Mouse (Mus musculus): ENCODE results near the gene Spc24. TPM values are rescaled to one million over a fixed set of nuclear protein-coding genes. Genes with fewer than 3 reads are reported as not detected.

Spc24 gene
- total and polyA plus RNA-seq, 3 experiments: 5.1 to 6.8 (median 6.0) TPM

DNA sequence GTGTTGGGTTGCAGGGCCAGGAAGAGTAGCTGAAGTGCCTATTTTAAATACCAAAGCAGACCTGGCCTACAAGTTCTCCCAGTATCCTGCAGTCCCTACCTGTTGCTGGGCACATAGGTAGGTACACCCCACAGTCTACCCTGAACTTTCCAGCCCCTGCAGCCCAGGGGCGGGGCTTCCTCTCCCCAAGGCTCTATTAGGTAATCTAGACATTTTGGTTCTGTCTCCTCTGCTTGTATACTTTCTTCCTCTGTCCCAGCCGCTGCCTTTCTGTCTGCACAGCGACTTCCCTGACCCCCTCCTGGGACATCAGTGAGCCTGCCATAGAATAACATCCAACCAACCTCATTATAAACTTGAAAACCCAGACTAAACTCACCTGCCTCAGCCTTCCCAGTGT is 9.7 kb downstream of the Spc24 start:
- intact Hi-C loops (cut with DNase I): no loop called here
- H3K9ac ChIP-seq (ENCODE audit: low read depth, low read length): no peak overlapping the region
- DNase-seq: no peak
- WGBS: 91% methylated on average over 3 of the region's 3 CpGs
- H3K27me3 ChIP-seq (ENCODE audit: control insufficient read depth, insufficient read depth, low read length): no peaks in the 10 kb centered on the region
- no peak overlapping the region for H3K27ac ChIP-seq
- no peak overlapping the region for H3K4me3 ChIP-seq
- no peaks in the 10 kb centered on the region for H3K79me2 ChIP-seq (replicated peaks; ENCODE audit: control insufficient read depth, insufficient read depth, low read length)
- H3K36me3 ChIP-seq (ENCODE audit: control insufficient read depth, insufficient read depth, low read length): no peaks in the 10 kb centered on the region
- TF ChIP-seq POLR2A (IDR thresholded peaks at IDR 0.05; ENCODE audit: insufficient read depth, low read depth, low read length): no peak
- TF ChIP-seq CTCF (IDR thresholded peaks at IDR 0.05): no peak
- no peak for TF ChIP-seq EP300 (IDR thresholded peaks at IDR 0.05; ENCODE audit: insufficient read depth, low read depth, low read length)
- H3K4me1 ChIP-seq (ENCODE audit: control insufficient read depth, insufficient read depth, low read length): peaks cover 29% of the 10 kb centered on the region

DNA sequence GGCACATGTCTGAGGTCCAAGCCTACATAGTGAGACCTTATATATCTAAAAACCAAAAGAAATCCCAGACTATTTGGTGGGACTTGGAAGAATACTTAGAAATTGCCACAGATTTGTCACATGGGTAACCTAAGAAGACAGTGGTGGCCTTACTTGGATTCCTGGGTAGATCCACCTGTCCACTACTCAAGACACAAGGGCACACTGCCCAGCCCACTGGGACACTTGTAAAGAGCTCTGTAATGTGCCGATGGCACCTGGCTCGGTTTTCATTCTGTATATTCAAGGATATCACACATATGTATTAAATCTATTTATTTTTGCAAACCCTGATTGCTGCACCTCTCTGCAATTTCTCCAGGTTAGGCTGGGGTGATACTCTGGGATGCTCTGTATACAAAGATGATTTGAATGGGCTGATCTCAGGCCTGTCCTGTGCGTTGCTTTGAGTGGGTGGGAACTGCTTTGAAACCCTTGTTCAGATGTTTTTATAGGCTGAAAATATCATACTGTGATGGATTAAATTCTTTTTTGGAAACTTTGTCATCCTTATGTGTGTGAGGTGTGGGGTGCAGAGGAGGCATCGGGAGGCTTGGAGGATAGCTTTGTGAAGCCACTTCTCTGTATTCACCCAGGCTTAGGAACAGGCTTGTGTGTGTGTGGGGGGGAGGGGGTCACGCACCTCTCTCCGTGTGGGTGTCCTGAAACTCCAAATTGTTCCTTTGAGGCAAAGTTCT is 10.6 kb downstream of the Spc24 start:
- H3K9ac ChIP-seq (ENCODE audit: low read depth, low read length): no peak overlapping the region
- no peak overlapping the region for H3K4me3 ChIP-seq
- no peak for DNase-seq
- no peaks in the 10 kb centered on the region for H3K36me3 ChIP-seq (ENCODE audit: control insufficient read depth, insufficient read depth, low read length)
- TF ChIP-seq CTCF (IDR thresholded peaks at IDR 0.05) (no peak), EP300 (IDR thresholded peaks at IDR 0.05; ENCODE audit: insufficient read depth, low read depth, low read length) (no peak), POLR2A (IDR thresholded peaks at IDR 0.05; ENCODE audit: insufficient read depth, low read depth, low read length) (no peak)
- intact Hi-C loops (cut with DNase I): loop anchor here (5.0 kb wide), 1 partner anchor 47 kb away; no protein-coding TSS in a partner anchor
- H3K27ac ChIP-seq: no peak overlapping the region
- H3K79me2 ChIP-seq (replicated peaks; ENCODE audit: control insufficient read depth, insufficient read depth, low read length): no peaks in the 10 kb centered on the region
- H3K27me3 ChIP-seq (ENCODE audit: control insufficient read depth, insufficient read depth, low read length): no peaks in the 10 kb centered on the region
- peaks cover 26% of the 10 kb centered on the region for H3K4me1 ChIP-seq (ENCODE audit: control insufficient read depth, insufficient read depth, low read length)
- WGBS: 97% methylated on average over 6 of the region's 6 CpGs

DNA sequence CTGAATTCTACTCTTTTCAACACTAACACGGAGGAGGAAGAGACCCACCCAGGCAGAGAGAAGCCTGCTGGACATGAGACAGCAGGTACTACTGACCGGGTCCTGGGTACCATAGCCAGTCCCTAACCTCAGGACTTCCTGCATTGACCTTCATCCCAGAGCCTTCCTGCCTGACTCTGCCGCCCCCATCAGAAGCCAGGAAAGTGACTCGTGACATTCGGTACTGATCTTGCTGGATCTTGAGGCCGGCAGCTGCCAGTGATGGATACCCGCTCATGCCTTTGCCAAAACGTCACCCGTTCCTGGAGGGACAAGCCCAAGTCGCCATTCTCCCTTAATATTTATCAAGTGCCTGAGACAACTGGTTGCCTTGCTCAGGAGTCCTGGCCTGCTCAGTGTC is 11.6 kb downstream of the Spc24 start:
- H3K4me1 ChIP-seq (ENCODE audit: control insufficient read depth, insufficient read depth, low read length): peaks cover 17% of the 10 kb centered on the region
- no peak for TF ChIP-seq EP300 (IDR thresholded peaks at IDR 0.05; ENCODE audit: insufficient read depth, low read depth, low read length)
- no peak for DNase-seq
- no peaks in the 10 kb centered on the region for H3K36me3 ChIP-seq (ENCODE audit: control insufficient read depth, insufficient read depth, low read length)
- H3K27ac ChIP-seq: peak overlapping the region; percentile 54
- H3K27me3 ChIP-seq (ENCODE audit: control insufficient read depth, insufficient read depth, low read length): no peaks in the 10 kb centered on the region
- H3K9ac ChIP-seq (ENCODE audit: low read depth, low read length): no peak overlapping the region
- intact Hi-C loops (cut with DNase I): loop anchor here (5.0 kb wide), 1 partner anchor 46 kb away; no protein-coding TSS in a partner anchor
- 38% methylated on average over 10 of the region's 10 CpGs for WGBS
- H3K4me3 ChIP-seq: no peak overlapping the region
- H3K79me2 ChIP-seq (replicated peaks; ENCODE audit: control insufficient read depth, insufficient read depth, low read length): no peaks in the 10 kb centered on the region

DNA sequence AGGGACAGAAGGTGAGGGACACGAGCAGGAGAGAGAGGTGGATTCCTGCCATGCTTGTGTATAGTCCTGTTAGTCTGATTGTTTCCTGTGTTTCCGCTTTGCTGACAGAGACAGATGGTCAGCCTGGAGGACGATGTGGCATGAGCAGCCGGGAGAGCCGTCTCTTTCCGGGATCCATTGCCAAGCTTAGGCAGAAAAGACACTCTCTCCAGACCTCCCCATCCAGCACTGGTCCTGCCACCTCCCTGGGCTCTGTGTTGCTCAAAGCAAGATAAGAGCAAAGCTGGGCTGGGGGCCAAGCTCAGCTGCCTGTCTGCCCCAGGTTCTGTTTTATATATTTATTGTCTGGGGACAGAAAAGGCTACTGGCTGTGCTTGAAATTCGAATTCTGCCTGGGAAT is 12.1 kb downstream of the Spc24 start:
- Histone ChIP-seq H3K4me3 (no peak overlapping the region), H3K79me2 (replicated peaks; ENCODE audit: control insufficient read depth, insufficient read depth, low read length) (no peaks in the 10 kb centered on the region), H3K9ac (ENCODE audit: low read depth, low read length) (peak overlapping the region; percentile 20; the same call in 1 of the 2 replicates), H3K36me3 (ENCODE audit: control insufficient read depth, insufficient read depth, low read length) (no peaks in the 10 kb centered on the region), H3K27ac (peak overlapping the region; percentile 54), H3K4me1 (ENCODE audit: control insufficient read depth, insufficient read depth, low read length) (peaks cover 16% of the 10 kb centered on the region), H3K27me3 (ENCODE audit: control insufficient read depth, insufficient read depth, low read length) (no peaks in the 10 kb centered on the region)
- intact Hi-C loops (cut with DNase I): loop anchor here (5.0 kb wide), 1 partner anchor 46 kb away; no protein-coding TSS in a partner anchor
- WGBS: 3% methylated on average over 7 of the region's 7 CpGs
- TF ChIP-seq POLR2A (IDR thresholded peaks at IDR 0.05; ENCODE audit: insufficient read depth, low read depth, low read length): no peak
- no peak for TF ChIP-seq CTCF (IDR thresholded peaks at IDR 0.05)
- TF ChIP-seq EP300 (IDR thresholded peaks at IDR 0.05; ENCODE audit: insufficient read depth, low read depth, low read length): peak; percentile 71
- DNase-seq: peak; percentile 66 to 77

DNA sequence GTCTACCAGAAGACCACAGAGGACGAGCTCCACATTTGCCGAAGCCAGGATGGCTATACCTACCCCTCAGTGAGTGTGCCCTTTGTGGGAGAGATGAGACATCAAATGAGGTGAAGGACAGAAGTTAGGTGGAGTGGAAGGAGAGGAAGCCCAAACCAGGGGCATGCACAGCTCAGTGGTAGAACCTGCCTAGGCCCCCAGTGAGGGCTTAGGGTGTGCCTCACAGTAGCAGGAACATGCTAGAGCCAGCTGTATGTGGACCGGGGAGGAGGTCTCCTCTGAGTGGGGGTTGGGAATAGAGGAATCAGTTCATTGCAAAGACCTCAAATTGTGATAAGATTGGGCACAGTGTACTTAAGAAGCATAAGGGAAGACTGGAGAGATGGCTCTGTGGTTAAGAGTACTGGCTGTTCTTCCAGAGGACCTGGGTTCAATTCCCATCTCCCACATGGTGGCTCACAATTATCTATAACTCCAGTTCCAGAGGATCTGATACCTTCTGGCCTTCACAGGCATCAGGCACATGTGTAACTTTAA is 12.8 kb downstream of the Spc24 start:
- no peak for TF ChIP-seq POLR2A (IDR thresholded peaks at IDR 0.05; ENCODE audit: insufficient read depth, low read depth, low read length)
- no peak for TF ChIP-seq CTCF (IDR thresholded peaks at IDR 0.05)
- TF ChIP-seq EP300 (IDR thresholded peaks at IDR 0.05; ENCODE audit: insufficient read depth, low read depth, low read length): no peak
- intact Hi-C loops (cut with DNase I): loop anchor here (2.0 to 5.0 kb wide), 2 partner anchors 25 to 45 kb away; partner anchors contain the start of gene Ldlr
- Histone ChIP-seq H3K4me3 (no peak overlapping the region), H3K4me1 (ENCODE audit: control insufficient read depth, insufficient read depth, low read length) (peaks cover 12% of the 10 kb centered on the region), H3K27ac (no peak overlapping the region), H3K27me3 (ENCODE audit: control insufficient read depth, insufficient read depth, low read length) (no peaks in the 10 kb centered on the region), H3K79me2 (replicated peaks; ENCODE audit: control insufficient read depth, insufficient read depth, low read length) (no peaks in the 10 kb centered on the region), H3K9ac (ENCODE audit: low read depth, low read length) (no peak overlapping the region), H3K36me3 (ENCODE audit: control insufficient read depth, insufficient read depth, low read length) (no peaks in the 10 kb centered on the region)
- WGBS: 87% methylated on average over 3 of the region's 3 CpGs
- DNase-seq: no peak

DNA sequence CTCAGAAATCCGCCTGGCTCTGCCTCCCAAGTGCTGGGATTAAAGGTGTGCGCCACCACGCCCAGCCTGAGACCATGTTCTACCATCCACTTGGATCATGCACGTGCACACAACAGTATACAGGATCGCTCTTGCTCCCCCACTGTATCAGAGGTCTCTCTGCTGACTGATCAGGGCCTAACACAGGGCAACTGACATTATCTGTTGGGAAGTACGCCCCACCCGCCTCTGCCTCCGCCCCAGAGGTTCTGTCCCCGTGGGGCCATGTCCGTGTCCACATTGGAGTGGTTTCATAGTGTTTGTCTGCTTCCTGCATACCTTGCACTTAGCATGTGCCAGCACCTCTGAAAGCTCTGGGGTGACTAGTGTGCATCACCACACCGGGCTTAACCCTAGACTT is 18.6 kb downstream of the Spc24 start:
- 94% methylated on average over 11 of the region's 11 CpGs for WGBS
- no peak overlapping the region for H3K4me3 ChIP-seq
- no peak for TF ChIP-seq CTCF (IDR thresholded peaks at IDR 0.05)
- TF ChIP-seq EP300 (IDR thresholded peaks at IDR 0.05; ENCODE audit: insufficient read depth, low read depth, low read length): no peak
- TF ChIP-seq POLR2A (IDR thresholded peaks at IDR 0.05; ENCODE audit: insufficient read depth, low read depth, low read length): no peak
- no peaks in the 10 kb centered on the region for H3K4me1 ChIP-seq (ENCODE audit: control insufficient read depth, insufficient read depth, low read length)
- intact Hi-C loops (cut with DNase I): no loop called here
- H3K79me2 ChIP-seq (replicated peaks; ENCODE audit: control insufficient read depth, insufficient read depth, low read length): no peaks in the 10 kb centered on the region
- no peaks in the 10 kb centered on the region for H3K36me3 ChIP-seq (ENCODE audit: control insufficient read depth, insufficient read depth, low read length)
- DNase-seq: no peak
- no peaks in the 10 kb centered on the region for H3K27me3 ChIP-seq (ENCODE audit: control insufficient read depth, insufficient read depth, low read length)
- no peak overlapping the region for H3K27ac ChIP-seq
- no peak overlapping the region for H3K9ac ChIP-seq (ENCODE audit: low read depth, low read length)

All from heart, adult 2 months (tissue).